Mouse (Mus musculus): ENCODE data around the gene Itpr2. TPM values are rescaled to one million over a fixed set of nuclear protein-coding genes. Genes with fewer than 3 reads are reported as not detected.
"Not testable (repeated sequence)": the region's sequence is repeated elsewhere in the genome, so short reads cannot be mapped to it uniquely, and the experiment has no call there.

Itpr2 gene
- total RNA-seq, 2 experiments from 2014 or later: 23.3 to 31.0 TPM

GRCm38 (mm10) chr6:146476865-146477264, 25.2 kb downstream of the Itpr2 start:
- no peak for DNase-seq
- intact Hi-C loops (cut with DNase I): no loop called here

- intact Hi-C loops (cut with DNase I): no loop called here
- no peak for DNase-seq
Observed at GRCm38 (mm10) chr6:146474166-146474565, 27.9 kb downstream of the Itpr2 start.

GRCm38 (mm10) chr6:146473216-146473955, 28.6 kb downstream of the Itpr2 start:
- DNase-seq: peak; percentile 23 to 35
- intact Hi-C loops (cut with DNase I): no loop called here

- intact Hi-C loops (cut with DNase I): no loop called here
- no peak for DNase-seq
Observed at GRCm38 (mm10) chr6:146470378-146470777, 31.6 kb downstream of the Itpr2 start.

GRCm38 (mm10) chr6:146469936-146470335, 32.1 kb downstream of the Itpr2 start:
- intact Hi-C loops (cut with DNase I): no loop called here
- no peak for DNase-seq

- no peak for DNase-seq
- intact Hi-C loops (cut with DNase I): no loop called here
Observed at GRCm38 (mm10) chr6:146468361-146468760, 33.7 kb downstream of the Itpr2 start.

- DNase-seq; intact Hi-C loops (cut with DNase I): not testable (repeated sequence)
Observed at GRCm38 (mm10) chr6:146464645-146465042, 37.4 kb downstream of the Itpr2 start.

GRCm38 (mm10) chr6:146464014-146464644, 37.9 kb downstream of the Itpr2 start:
- DNase-seq: no peak
- intact Hi-C loops (cut with DNase I): no loop called here

- DNase-seq: no peak
- intact Hi-C loops (cut with DNase I): no loop called here
Observed at GRCm38 (mm10) chr6:146460936-146461335, 41.1 kb downstream of the Itpr2 start.

GRCm38 (mm10) chr6:146458436-146458835, 43.6 kb downstream of the Itpr2 start:
- no peak for DNase-seq
- intact Hi-C loops (cut with DNase I): no loop called here

- no peak for DNase-seq
- intact Hi-C loops (cut with DNase I): no loop called here
Observed at GRCm38 (mm10) chr6:146456741-146457140, 45.3 kb downstream of the Itpr2 start.

GRCm38 (mm10) chr6:146454520-146455511, 47.2 kb downstream of the Itpr2 start:
- intact Hi-C loops (cut with DNase I): no loop called here
- no peak for DNase-seq

- DNase-seq: no peak
- intact Hi-C loops (cut with DNase I): no loop called here
Observed at GRCm38 (mm10) chr6:146452474-146452873, 49.5 kb downstream of the Itpr2 start.

GRCm38 (mm10) chr6:146446032-146446704, 55.9 kb downstream of the Itpr2 start:
- intact Hi-C loops (cut with DNase I): no loop called here
- DNase-seq: no peak

GRCm38 (mm10) chr6:146439826-146440225, 62.2 kb downstream of the Itpr2 start:
- no peak for DNase-seq
- intact Hi-C loops (cut with DNase I): no loop called here

GRCm38 (mm10) chr6:146439071-146439818, 62.8 kb downstream of the Itpr2 start:
- DNase-seq: no peak
- intact Hi-C loops (cut with DNase I): no loop called here

GRCm38 (mm10) chr6:146438057-146438456, 64.0 kb downstream of the Itpr2 start:
- intact Hi-C loops (cut with DNase I): no loop called here
- DNase-seq: no peak

- intact Hi-C loops (cut with DNase I): no loop called here
- DNase-seq: no peak
Observed at GRCm38 (mm10) chr6:146436916-146437496, 65.0 kb downstream of the Itpr2 start.

GRCm38 (mm10) chr6:146434217-146434616, 67.8 kb downstream of the Itpr2 start:
- no peak for DNase-seq
- intact Hi-C loops (cut with DNase I): loop anchor here (5.0 kb wide), 1 partner anchor 68 kb away; the partner anchor contains the start of gene Itpr2
